Mouse (Mus musculus): Measurements from ENCODE around the gene Lgals9. TPM values are rescaled to one million over a fixed set of nuclear protein-coding genes. Genes with fewer than 3 reads are reported as not detected.

Gene Lgals9
- total and polyA plus RNA-seq, 3 experiments, result 20.9 to 41.3 (median 22.4) TPM

DNA sequence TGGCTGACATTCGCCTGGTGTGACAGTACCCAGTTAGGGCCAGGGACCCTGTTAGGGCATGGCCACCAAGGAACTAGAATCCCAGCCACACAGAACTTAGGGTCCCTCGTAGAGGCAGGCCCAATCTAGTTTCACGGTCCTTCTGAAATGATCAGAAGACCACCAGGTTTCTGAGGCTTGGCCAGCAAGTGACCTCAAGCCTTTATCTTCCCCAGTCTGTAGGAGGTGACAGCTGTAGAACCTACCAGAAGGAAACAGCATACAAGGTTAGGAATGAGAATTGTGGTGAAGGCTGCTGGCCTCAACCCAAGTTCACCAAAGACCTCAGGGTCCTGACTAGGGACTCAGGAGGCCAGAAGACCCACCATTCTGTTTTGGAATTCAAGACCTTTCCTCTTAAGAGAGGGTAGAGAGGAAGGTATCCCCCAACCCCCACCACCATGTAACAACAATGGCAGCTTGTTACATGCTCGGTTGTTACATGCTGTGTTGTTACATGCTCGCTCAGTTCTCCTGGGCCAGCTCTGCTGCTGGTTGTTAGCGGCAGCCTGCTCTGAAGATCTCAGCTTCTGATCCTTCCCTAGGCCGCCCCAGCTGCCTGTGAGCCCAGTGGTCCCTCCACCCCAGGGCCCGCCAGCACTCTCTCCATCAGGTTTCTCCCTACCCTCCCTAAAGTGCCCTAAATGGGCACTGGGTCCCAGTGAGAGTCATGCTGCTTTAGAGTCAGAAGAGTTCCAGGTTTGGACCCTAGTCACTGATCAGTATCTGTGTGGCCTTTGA, 7.8 kb downstream of the Lgals9 start:
- no peak for DNase-seq

DNA sequence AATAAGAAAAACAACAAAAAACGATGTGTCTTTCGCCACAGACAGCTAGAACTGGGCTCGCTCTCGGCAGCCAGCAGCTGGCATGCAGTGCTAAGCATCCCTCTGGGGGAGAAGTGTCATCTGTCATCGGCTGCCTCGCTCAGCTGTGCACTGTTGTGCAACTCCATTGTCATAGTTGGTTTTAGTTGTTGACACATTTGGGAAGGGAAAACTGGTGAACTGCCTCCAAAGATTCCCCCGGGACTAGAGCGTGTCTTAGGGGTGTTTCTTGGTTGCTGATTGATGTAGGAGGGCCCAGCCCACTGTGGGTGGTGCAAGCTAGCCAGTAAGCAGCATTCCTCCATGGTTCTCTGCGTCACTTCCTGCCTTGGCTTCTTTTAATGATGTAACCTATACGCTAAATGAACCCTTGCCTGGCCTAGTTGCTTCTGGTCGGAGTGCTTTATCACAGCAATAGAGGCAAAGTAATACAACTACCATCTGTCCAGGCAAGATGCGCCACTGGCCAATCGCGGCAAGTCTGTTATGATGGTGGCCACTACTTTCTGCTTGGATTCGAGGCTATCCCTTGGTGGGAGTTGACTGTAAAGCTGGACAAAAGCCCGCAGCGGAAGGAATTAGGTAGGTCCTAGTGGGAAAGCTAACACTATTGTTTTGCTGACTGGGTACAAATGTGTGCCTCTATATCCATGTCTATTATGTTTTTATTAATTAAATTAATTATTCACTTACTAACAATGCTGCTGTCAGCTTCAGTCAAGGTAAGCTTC, 11.2 kb downstream of the Lgals9 start:
- DNase-seq, result peak; percentile 44

DNA sequence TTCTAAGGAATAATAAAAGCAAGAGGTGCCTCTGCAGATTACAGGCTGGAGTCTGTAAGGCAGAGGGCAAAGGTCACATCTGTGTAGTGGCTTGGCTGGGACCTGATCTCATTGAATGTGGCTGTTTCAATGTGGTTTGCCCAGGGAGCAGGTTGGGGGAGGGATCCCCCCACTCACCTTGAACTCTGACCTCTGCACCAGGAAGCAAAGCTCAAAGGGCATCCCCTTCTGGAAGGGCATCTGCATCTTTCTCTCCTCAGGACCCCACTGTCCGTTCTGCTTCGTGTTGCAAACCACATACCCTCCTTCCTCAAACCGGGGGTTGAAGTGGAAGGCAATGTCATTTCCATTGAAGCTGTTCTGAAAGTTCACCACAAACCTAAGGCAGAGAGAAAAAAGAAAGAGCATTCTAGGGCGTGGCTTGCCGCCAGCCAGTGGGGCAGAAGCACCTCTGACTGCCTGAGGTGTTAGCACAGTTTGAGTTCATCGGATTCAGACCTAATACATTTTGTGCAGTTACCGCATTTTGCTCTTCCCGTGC, 11.9 kb downstream of the Lgals9 start:
- no peak for DNase-seq

- no peak for DNase-seq
Measured at GRCm38 (mm10) chr11:78972328-78972727, 12.4 kb downstream of the Lgals9 start.

- no peak for DNase-seq
Measured at GRCm38 (mm10) chr11:78971746-78972145, 13.0 kb downstream of the Lgals9 start.

DNA sequence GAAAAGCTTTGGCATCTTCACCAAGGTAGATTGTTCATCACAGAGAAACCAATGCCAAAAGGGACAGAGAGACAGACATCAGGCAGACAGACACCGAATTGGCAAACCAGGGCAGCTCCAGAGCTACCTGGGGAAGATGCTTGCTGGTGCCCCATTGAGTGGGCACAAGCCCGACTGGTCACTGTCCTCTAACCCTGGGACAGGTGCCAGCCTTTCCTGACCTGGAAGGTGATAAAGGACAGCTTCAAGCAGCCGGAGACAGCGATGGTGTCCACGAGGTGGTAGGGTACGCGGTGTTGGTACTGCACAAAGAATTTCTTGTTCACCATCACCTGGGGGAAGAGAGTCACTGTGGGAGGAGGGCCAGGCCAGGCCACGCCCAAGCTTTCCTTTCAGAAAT, 13.7 kb downstream of the Lgals9 start:
- no peak for DNase-seq

DNA sequence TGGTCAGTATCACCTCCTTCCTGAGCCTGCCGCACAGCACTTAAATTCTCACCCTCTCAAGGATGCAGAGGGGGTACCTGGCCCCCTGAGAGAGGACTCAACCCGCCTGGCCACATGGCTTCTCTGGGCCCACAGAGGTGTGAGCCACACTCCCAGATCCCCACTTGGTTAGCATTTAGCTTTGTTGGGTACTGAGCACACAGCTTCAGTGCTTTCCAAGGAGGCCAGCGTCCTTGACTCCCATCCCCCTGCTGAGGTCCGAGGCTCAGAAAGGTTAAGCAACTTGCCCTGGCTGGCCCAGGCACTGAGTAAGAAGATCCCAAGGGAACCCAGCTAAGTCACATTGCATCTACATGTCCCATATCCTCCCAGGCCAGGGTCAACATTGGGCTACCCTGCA, 16.6 kb downstream of the Lgals9 start:
- no peak for DNase-seq

DNA sequence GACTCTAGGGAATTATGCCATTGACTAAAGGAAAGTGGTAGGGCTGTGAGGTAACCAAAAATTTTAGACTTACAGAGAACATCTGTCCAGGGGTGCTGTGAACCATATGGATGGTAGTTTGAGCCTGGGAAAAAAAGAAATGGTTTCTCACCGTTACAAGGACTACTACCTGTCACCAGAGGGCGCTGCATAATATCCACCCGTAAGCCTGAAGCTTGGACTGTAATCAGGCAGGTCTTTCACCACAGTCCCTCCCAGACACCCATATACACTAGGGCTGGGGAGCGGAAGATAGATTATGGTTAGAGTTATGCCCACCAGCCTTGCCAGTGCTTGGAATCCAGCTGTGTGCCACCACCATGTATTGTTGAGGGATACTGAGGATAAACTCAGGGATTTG, 17.4 kb downstream of the Lgals9 start:
- peak; percentile 23 for DNase-seq

- no peak for DNase-seq
Measured at GRCm38 (mm10) chr11:78961221-78961620, 23.5 kb downstream of the Lgals9 start.

DNA sequence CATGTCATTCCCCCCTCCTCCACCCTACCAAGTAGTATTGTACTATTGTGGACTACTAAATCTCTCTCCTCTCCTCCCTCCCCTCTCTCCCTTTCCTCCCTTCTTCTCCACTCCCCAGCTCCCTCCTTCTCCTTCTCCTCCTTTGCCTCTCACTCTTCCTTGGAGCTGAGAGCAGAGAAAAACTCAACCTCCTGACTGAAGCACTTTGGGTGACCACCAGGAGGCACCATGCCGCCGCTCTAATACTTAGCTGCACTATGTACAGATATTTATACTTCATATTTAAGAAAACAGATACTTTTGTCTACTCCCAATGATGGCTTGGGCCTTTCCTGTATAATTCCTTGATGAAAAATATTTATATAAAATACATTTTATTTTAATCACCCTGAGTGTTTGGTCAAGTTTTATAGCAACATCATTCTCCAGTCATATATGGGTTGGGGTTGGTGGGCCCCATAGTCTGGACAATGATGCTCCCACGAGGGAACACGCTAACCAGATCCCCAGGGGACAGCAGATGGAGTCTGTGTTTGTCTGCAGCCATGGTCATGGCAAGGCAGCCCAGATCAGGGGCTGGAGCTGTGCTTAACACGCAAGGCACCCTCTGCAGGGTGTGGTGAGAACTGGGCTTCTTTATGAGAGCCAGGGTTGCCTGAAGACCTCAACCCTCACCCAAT, 24.8 kb downstream of the Lgals9 start:
- DNase-seq, result no peak

DNA sequence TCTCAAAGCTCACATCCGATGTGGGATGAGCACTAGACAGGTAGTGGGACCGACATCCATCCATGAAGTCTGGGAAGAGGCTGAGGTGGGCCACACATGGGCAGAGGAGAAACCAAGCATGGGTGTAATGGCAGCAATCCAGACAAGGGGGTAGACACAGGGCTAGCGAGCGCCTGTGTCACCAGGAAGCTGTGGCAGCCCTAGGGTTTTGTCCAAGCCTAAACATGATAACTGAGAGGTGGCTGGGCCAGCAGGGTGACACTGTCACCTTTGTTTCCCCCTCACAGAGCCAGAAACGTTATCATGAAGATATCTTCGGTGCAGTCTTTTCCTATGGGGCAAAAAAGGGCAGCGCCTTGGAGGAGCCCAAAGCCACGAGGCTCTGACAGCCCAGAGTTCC, 25.4 kb downstream of the Lgals9 start:
- no peak for DNase-seq

- DNase-seq, result peak; percentile 76
Measured at GRCm38 (mm10) chr11:78956260-78956659, 28.5 kb downstream of the Lgals9 start.

DNA sequence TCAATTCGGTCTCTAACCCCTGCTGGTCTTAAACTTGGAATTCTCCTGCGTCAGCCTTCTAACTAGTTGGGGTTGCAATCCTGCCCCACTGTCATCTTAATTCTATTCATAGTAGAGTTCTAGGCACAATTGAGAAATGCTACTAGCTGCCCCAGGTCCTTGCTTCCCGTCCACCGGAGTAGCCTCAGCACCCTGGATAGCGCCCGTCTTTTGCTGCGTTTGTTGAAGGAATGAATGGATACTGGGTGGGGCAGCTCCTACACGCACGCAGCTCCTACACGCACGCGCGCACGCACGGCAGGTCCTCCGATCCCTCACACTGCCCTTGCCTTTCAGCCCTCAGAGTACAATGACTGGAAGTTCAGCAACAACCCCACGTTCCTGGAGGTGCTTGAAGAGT, 32.3 kb downstream of the Lgals9 start:
- peak; percentile 54 for DNase-seq

- peak; percentile 78 for DNase-seq
Measured at GRCm38 (mm10) chr11:78950365-78950764, 34.4 kb downstream of the Lgals9 start.

DNA sequence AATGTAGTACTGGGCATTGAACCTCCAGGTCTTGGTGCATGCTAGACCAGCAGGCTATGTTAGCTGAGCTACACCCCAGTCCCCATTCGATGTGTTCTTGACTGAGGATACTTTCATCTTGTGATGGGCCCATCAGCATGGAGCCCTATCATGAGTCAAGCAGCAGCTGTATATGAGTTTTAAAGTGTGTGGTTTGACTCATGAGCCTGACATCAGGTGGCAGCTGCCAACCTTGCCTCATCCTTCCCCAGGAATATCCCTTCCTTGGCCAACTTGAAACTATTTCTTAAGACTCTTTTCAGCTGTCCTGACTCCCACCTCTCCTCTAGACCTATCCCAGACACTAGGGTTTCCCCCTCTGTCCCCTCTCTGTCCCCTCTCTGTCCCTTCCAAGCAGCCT, 41.7 kb downstream of the Lgals9 start:
- DNase-seq, result no peak

DNA sequence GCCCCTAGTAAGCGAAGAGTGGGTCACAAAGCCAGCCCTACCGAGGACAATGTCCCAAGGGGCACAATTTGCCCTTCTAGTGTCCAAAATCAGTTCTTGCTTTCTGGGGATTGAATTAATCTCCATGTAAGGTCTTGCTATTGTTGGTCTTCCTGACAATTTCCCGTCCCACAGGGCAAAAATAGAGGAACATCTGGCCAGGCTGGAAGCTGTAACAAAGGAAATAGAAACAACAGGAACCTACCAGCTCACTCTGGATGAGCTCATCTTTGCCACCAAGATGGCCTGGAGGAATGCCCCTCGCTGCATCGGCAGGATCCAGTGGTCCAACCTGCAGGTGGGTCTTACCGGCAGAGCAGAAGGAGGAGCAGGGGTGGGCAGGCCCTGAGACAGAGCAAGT, 49.6 kb downstream of the Lgals9 start:
- no peak for DNase-seq

- DNase-seq, result no peak
Measured at GRCm38 (mm10) chr11:78934727-78935126, 50.0 kb downstream of the Lgals9 start.

DNA sequence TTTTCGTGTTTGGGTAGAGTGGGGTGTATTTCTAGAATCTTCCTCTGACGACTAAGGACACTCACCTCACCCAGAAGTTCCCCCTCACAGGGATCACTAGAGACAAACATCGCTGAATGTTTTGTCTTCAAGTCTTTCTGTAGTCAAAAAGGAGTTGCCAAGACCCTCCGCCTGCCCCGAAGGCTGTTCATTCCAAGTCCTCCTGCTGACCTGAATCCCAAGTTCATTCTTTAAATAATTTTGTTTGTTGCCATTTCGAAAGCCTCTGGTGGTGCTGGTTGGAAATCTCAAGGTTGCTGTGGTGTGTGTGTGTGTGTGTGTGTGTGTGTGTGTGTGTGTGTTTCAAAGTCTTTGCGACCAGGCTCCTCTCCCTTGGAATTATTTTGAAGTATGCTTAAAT, 50.4 kb downstream of the Lgals9 start:
- no peak for DNase-seq

DNA sequence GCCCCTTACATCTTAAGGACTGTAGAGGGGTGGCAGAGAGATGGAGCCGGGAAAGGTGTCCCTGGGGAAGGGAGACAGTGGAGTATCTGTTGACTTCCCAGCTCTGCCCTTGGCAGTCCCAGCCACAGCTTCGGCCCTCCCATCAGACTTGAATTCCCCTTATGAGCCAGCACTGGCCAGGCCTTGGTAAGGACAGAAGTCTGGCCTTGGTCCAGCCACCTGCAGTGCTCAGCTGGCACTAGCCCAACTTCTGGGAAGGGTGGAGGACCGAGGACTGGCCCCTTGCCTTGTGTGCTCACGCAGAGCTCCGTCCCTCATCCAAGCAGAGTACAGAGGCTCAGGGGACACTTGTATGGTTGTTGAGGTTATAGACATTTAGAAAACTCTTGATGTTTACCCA, 55.4 kb downstream of the Lgals9 start:
- peak; percentile 90 for DNase-seq

DNA sequence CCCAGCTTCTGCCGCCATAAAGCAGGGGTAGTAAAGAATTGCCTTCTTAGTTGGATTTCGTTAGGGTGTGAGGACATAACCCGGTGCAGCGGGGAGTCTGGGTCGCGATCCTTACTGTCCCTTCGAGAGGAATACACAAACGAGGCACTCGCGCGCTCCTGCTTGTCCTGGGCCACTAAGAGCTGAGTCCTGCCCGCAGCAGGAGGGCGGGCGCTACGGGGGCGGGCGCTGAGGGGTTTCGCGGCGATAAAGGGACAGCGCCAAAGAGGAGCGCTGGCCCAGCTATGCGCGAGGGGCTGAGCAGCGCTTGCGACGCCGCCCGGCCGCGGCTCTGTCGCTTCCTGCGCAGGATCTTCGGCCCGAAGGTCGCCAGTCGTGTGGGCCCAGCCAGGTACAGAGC, 59.8 kb downstream of the Lgals9 start:
- peak; percentile 59 for DNase-seq

GRCm38 (mm10) chr11:78924111-78924510, 60.6 kb downstream of the Lgals9 start:
- DNase-seq, result no peak

DNA sequence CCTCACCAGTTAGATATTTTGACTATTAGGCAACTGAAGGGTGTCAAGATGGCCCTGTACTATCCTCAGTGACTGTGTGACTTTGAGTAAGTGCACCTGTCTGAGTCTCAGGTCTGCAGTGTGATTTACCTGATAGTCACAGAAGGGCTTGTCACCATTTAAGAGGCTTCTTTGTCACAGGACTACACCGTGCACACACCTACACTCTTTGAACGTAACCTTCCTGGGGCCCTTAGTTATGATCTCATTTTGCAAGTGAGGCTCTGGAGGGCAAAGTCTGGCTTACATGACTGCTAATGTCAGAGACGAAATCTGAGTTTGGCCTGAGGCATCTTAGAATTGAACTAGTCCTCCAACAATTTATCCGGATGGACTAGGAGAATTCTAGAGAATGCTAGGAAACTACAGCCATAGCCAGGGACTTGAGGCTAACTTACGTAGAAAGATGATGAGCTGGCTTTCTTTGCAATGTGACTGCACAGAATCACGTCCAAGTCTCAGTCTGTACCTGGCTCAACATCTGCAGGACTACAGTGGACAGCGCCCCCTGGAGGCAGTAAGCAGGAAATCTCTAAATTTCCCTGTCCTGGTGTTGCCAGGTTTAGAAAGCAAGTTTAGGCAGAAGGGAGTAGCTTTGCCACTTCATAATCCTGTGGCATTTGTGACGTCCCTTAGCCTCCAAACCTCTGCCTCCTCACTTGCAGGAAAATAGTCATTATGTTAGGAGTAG, 61.9 kb downstream of the Lgals9 start:
- DNase-seq, result peak; percentile 57

Measured in adrenal gland, adult 2 months (tissue).